Mouse (Mus musculus) adrenal gland (tissue): ENCODE measurements around the gene Vav1.

Source experiments
- intact Hi-C: fragments of 180-260 bp; cut with DNase I; formaldehyde crosslinking; loops from one replicate; pipeline ENCODE4 v1.15.1; 2025

The Vav1 gene

GRCm38 (mm10) chr17:57334001-57334760, 55.3 kb downstream of the Vav1 start:
- intact Hi-C loops, result loop anchor here (2.0 to 10.0 kb wide), 4 partner anchors 57 to 339 kb away; partner anchors contain the start of genes Alkbh7 and Clpp

GRCm38 (mm10) chr17:57334761-57335150, 55.9 kb downstream of the Vav1 start:
- intact Hi-C loops, result loop anchor here (1.0 to 10.0 kb wide), 5 partner anchors 58 to 340 kb away; partner anchors contain the start of genes Alkbh7, Clpp and Gpr108

- intact Hi-C loops, result loop anchor here (1.0 to 10.0 kb wide), 4 partner anchors 58 to 340 kb away; partner anchors contain the start of genes Alkbh7, Clpp and Gpr108
Measured at GRCm38 (mm10) chr17:57335194-57335593, 56.3 kb downstream of the Vav1 start.

- intact Hi-C loops, result loop anchor here (1.0 to 10.0 kb wide), 4 partner anchors 59 to 341 kb away; partner anchors contain the start of genes Alkbh7, Clpp and Gpr108
Measured at GRCm38 (mm10) chr17:57335673-57336303, 56.9 kb downstream of the Vav1 start.

- intact Hi-C loops, result loop anchor here (10.0 kb wide), 1 partner anchor 343 kb away; the partner anchor contains the start of genes Alkbh7 and Clpp
Measured at GRCm38 (mm10) chr17:57337996-57338395, 59.1 kb downstream of the Vav1 start.

- intact Hi-C loops, result loop anchor here (10.0 kb wide), 1 partner anchor 344 kb away; the partner anchor contains the start of genes Alkbh7 and Clpp
Measured at GRCm38 (mm10) chr17:57339298-57339697, 60.4 kb downstream of the Vav1 start.

- intact Hi-C loops, result no loop called here
Measured at GRCm38 (mm10) chr17:57341568-57341967, 62.7 kb downstream of the Vav1 start.

GRCm38 (mm10) chr17:57344029-57344707, 65.3 kb downstream of the Vav1 start:
- intact Hi-C loops, result no loop called here

- intact Hi-C loops, result no loop called here
Measured at GRCm38 (mm10) chr17:57347017-57347416, 68.1 kb downstream of the Vav1 start.

- intact Hi-C loops, result no loop called here
Measured at GRCm38 (mm10) chr17:57347781-57348180, 68.9 kb downstream of the Vav1 start.

GRCm38 (mm10) chr17:57349067-57349466, 70.2 kb downstream of the Vav1 start:
- intact Hi-C loops, result no loop called here

- intact Hi-C loops, result no loop called here
Measured at GRCm38 (mm10) chr17:57350212-57350611, 71.3 kb downstream of the Vav1 start.

GRCm38 (mm10) chr17:57351107-57351506, 72.2 kb downstream of the Vav1 start:
- intact Hi-C loops, result no loop called here

GRCm38 (mm10) chr17:57358441-57358840, 79.5 kb downstream of the Vav1 start, which contains the start of gene Adgre1:
Adgre1 (plus strand) TSS chr17:57358691.
- intact Hi-C loops, result no loop called here

- intact Hi-C loops, result no loop called here
Measured at GRCm38 (mm10) chr17:57359485-57360241, 80.8 kb downstream of the Vav1 start.
